Mouse (Mus musculus): ENCODE results near the gene Clrn2. TPM values are rescaled to one million over a fixed set of nuclear protein-coding genes. Genes with fewer than 3 reads are reported as not detected.
"Not testable (repeated sequence)": the region's sequence is repeated elsewhere in the genome, so short reads cannot be mapped to it uniquely, and the experiment has no call there.

Clrn2 gene
- polyA plus RNA-seq, 1 experiment: not detected

- TF ChIP-seq POLR2AphosphoS2 (IDR thresholded peaks at IDR 0.05; ENCODE audit: insufficient read length, low read depth): no peak
- TF ChIP-seq MYOD1 (IDR thresholded peaks at IDR 0.05; ENCODE audit: control insufficient read depth in 1 of 3, insufficient read length in 2 of 3, low read depth in 2 of 3): no peak
- TF ChIP-seq TCF3 (IDR thresholded peaks at IDR 0.05; ENCODE audit: insufficient read length, low read depth): no peak
- no peak for TF ChIP-seq MYOG (IDR thresholded peaks at IDR 0.05; ENCODE audit: control insufficient read depth in 1 of 3, insufficient read depth in 1 of 3, insufficient read length in 2 of 3, low read depth in 2 of 3)
- TF ChIP-seq SRF (IDR thresholded peaks at IDR 0.05; ENCODE audit: control insufficient read depth, insufficient read length, low read depth): no peak
- TF ChIP-seq TCF12 (IDR thresholded peaks at IDR 0.05; ENCODE audit: insufficient read depth, poor library complexity, severe bottlenecking): no peak
- TF ChIP-seq E2F4 (IDR thresholded peaks at IDR 0.05; ENCODE audit: insufficient read depth): no peak
- TF ChIP-seq MAX (IDR thresholded peaks at IDR 0.05; ENCODE audit: low read depth): no peak
- no peak for TF ChIP-seq CEBPB (IDR thresholded peaks at IDR 0.05; ENCODE audit: insufficient read depth, poor library complexity, severe bottlenecking)
- no peak for TF ChIP-seq USF1 (IDR thresholded peaks at IDR 0.05; ENCODE audit: low read depth)
- no peak for TF ChIP-seq POLR2A (IDR thresholded peaks at IDR 0.05; ENCODE audit: insufficient read length, low read depth)
- Histone ChIP-seq H3K79me2 (ENCODE audit: control insufficient read depth, insufficient read depth) (no peaks in the 10 kb centered on the region), H3K27me3 (ENCODE audit: control insufficient read depth, insufficient read depth, insufficient read length) (no peaks in the 10 kb centered on the region), H3K36me3 (ENCODE audit: control insufficient read depth, insufficient read depth) (no peaks in the 10 kb centered on the region), H3K4me2 (ENCODE audit: low read depth) (no peak overlapping the region), H3ac (ENCODE audit: control insufficient read depth, insufficient read length) (no peak overlapping the region), H3K4me3 (no peak overlapping the region)
Observed at GRCm38 (mm10) chr5:45419841-45420638, 33.5 kb upstream of the Clrn2 start.

DNA sequence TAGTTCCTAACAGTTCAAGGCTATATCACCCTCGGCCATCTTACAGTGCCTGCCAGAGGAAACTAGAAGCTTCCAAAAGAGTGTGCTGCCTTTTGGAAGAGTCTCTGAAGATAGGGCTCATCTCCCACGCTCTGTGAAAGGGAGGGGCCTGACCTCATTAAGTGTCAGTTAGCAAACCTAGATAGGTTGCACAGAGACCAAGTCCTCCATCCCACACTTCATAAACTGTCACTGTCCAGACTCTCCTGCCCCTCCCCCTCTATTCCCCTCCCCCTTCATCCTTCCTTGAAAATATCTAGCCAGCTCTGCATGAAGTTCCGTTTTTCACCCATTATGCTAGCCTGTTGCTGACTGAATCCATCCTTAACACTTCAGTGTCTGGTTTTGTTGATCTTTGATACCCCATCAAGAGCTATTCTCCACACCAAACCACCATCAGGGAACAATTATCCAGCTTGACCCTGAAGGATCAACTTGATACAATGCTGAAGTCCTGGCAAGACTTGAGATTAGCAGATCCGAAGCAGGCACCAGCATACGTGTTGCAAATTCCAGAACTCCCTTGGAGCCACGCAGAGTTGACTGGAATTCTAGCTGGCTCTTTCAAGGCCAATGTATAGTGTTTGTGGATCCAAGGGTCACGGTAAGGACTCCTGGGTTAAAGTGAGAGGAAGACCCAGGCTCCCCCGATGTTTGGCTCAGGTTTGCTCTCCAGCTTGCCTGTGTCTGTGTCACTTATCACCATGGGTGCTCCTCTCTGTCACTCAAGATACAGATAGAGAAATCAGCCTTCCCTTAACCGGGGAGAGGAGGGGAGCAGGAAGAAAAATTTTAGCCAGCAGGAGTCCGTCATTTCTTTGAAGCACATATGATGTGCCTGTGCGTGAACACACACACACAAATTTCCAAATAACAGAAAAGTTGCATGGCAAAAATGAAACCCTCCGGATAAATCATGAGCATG lies 31.4 kb upstream of the Clrn2 start:
- TF ChIP-seq POLR2AphosphoS2 (IDR thresholded peaks at IDR 0.05; ENCODE audit: insufficient read length, low read depth) (no peak), USF1 (IDR thresholded peaks at IDR 0.05; ENCODE audit: low read depth) (no peak), MYOG (IDR thresholded peaks at IDR 0.05; ENCODE audit: control insufficient read depth in 1 of 3, insufficient read depth in 1 of 3, insufficient read length in 2 of 3, low read depth in 2 of 3) (no peak), MAX (IDR thresholded peaks at IDR 0.05; ENCODE audit: low read depth) (no peak)
- no peaks in the 10 kb centered on the region for H3K27me3 ChIP-seq (ENCODE audit: control insufficient read depth, insufficient read depth, insufficient read length)
- H3K4me3 ChIP-seq: no peak overlapping the region

DNA sequence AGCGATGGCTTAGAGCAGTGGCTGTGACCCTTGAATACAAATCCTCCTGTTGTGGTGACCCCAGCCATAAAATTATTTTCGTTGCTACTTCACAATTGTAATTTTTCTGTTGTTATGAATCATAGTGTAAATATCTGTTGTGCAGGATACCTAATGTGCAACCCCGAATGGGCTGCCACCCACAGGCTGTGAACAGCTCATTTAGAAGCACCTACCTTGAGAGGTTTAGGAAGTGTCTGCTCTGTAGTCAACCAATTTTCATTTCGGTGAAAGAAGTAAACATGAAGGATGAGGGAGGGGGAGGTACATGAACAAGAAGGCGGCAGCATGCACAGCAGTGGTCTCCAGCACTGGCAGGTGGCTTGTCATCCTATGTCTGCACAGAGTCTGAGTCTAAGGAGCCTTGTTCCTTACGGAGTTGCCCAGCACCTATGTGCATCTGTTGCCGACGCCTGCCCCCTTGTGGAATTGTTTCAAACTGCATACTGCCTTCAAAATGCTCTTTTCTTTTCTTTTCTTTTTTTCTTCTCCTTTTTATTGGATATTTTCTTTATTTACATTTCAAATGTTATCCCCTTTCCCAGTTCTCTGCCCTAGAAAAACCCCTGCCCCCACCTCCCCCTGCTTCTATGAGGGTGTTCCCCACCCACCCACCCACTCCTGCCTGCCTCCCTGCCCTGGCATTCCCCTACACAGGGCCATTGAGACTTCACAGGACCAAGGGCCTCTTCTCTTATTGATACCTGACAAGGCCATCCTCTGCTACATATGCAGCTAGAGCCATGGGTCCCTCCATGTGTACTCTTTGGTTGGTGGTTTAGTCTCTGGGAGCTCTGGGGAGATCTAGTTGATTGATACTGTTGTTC lies 29.3 kb upstream of the Clrn2 start:
- Histone ChIP-seq H3K36me3 (ENCODE audit: control insufficient read depth, insufficient read depth) (no peaks in the 10 kb centered on the region), H3K27me3 (ENCODE audit: control insufficient read depth, insufficient read depth, insufficient read length) (no peaks in the 10 kb centered on the region), H3K79me2 (ENCODE audit: control insufficient read depth, insufficient read depth) (no peaks in the 10 kb centered on the region), H3K4me2 (ENCODE audit: low read depth) (no peak overlapping the region), H3K4me3 (no peak overlapping the region), H3ac (ENCODE audit: control insufficient read depth, insufficient read length) (no peak overlapping the region)
- TF ChIP-seq TCF3 (IDR thresholded peaks at IDR 0.05; ENCODE audit: insufficient read length, low read depth) (no peak), MYOG (IDR thresholded peaks at IDR 0.05; ENCODE audit: control insufficient read depth in 1 of 3, insufficient read depth in 1 of 3, insufficient read length in 2 of 3, low read depth in 2 of 3) (no peak), E2F4 (IDR thresholded peaks at IDR 0.05; ENCODE audit: insufficient read depth) (no peak), POLR2AphosphoS2 (IDR thresholded peaks at IDR 0.05; ENCODE audit: insufficient read length, low read depth) (no peak), REST (IDR thresholded peaks at IDR 0.05; ENCODE audit: insufficient read depth, insufficient read length) (no peak), CEBPB (IDR thresholded peaks at IDR 0.05; ENCODE audit: insufficient read depth, poor library complexity, severe bottlenecking) (no peak), TCF12 (IDR thresholded peaks at IDR 0.05; ENCODE audit: insufficient read depth, poor library complexity, severe bottlenecking) (no peak), USF1 (IDR thresholded peaks at IDR 0.05; ENCODE audit: low read depth) (no peak), MYOD1 (IDR thresholded peaks at IDR 0.05; ENCODE audit: control insufficient read depth in 1 of 3, insufficient read length in 2 of 3, low read depth in 2 of 3) (no peak), POLR2A (IDR thresholded peaks at IDR 0.05; ENCODE audit: insufficient read length, low read depth) (no peak), MAX (IDR thresholded peaks at IDR 0.05; ENCODE audit: low read depth) (no peak)

More for the DNA sequence above, 31.4 kb upstream of the Clrn2 start:
- H3K4me2 ChIP-seq (ENCODE audit: low read depth): no peak overlapping the region
- no peak overlapping the region for H3ac ChIP-seq (ENCODE audit: control insufficient read depth, insufficient read length)
- no peaks in the 10 kb centered on the region for H3K79me2 ChIP-seq (ENCODE audit: control insufficient read depth, insufficient read depth)
- H3K36me3 ChIP-seq (ENCODE audit: control insufficient read depth, insufficient read depth): no peaks in the 10 kb centered on the region

DNA sequence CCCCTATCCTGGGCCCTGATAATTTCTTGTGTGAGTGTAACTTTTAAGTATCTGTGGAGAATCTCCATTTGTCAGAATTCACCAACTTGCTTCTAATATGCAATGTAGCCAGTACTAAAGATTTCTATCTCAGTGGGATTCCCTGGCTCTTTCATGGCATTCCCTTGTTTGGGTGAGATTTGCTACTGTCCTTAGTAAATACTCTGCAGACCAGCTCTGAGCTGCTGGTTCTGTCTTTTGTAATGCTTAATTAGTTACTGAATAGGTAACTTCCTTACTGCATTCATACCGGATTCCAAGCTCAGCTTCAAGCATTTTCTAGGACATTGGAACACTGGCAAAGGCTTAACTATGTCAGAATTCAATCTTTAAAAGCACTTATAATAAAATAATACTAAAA lies 27.8 kb upstream of the Clrn2 start:
- not testable (repeated sequence) for H3K36me3 ChIP-seq (ENCODE audit: control insufficient read depth, insufficient read depth); H3K79me2 ChIP-seq (ENCODE audit: control insufficient read depth, insufficient read depth); H3ac ChIP-seq (ENCODE audit: control insufficient read depth, insufficient read length); H3K4me2 ChIP-seq (ENCODE audit: low read depth); H3K4me3 ChIP-seq; H3K27me3 ChIP-seq (ENCODE audit: control insufficient read depth, insufficient read depth, insufficient read length)

Measured in myocyte (in vitro differentiated cells).